Mouse (Mus musculus) limb, embryonic 11.5 days (tissue): ENCODE data around the gene Sfta2. TPM values are rescaled to one million over a fixed set of nuclear protein-coding genes. Genes with fewer than 3 reads are reported as not detected.

Source experiments
- ATAC-seq: fragments of 200-750 bp; cut with Nextera tagmentation; 2 replicates; pipeline ENCODE4 v1.8.0; 2017; ENCODE audit warnings: low read depth; ENCODE audit not compliant: insufficient number of reproducible peaks, low FRiP score, low TSS enrichment
- DNase-seq: peaks from one replicate; pipeline ENCODE4 v3.0.0-alpha.2; 2015; ENCODE audit warnings: low spot score
- H3K27ac ChIP-seq: fragments of 300-500 bp; sonication (generic); replicated peaks from 2 replicates; pipeline ENCODE4 v1.5.1; 2014; ENCODE audit warnings: low read depth, mild to moderate bottlenecking, low read length
- H3K27me3 ChIP-seq: fragments of 300-500 bp; sonication (generic); 2 replicates; pipeline ENCODE4 v1.6.1; 2014; ENCODE audit warnings: mild to moderate bottlenecking, low read length, mixed read lengths; ENCODE audit not compliant: control insufficient read depth, insufficient read depth
- H3K36me3 ChIP-seq: fragments of 300-500 bp; sonication (generic); 2 replicates; pipeline ENCODE4 v1.6.1; 2014; ENCODE audit warnings: mild to moderate bottlenecking, low read length, moderate library complexity, mixed read lengths; ENCODE audit not compliant: control insufficient read depth, insufficient read depth
- H3K4me1 ChIP-seq: fragments of 300-500 bp; sonication (generic); 2 replicates; pipeline ENCODE4 v1.6.1; 2014; ENCODE audit warnings: low read length, mixed read lengths; ENCODE audit not compliant: control insufficient read depth, insufficient read depth
- H3K4me2 ChIP-seq: fragments of 300-500 bp; sonication (generic); 2 replicates; pipeline ENCODE4 v1.6.1; 2014; ENCODE audit warnings: low read depth, mild to moderate bottlenecking, moderate library complexity; ENCODE audit not compliant: severe bottlenecking
- H3K4me3 ChIP-seq: fragments of 300-500 bp; sonication (generic); 2 replicates; pipeline ENCODE4 v1.5.1; 2014; ENCODE audit warnings: low read depth, low read length
- H3K9ac ChIP-seq: fragments of 300-500 bp; sonication (generic); 2 replicates; pipeline ENCODE4 v1.6.1; 2014; ENCODE audit warnings: mild to moderate bottlenecking, low read length
- H3K9me3 ChIP-seq: fragments of 300-500 bp; sonication (generic); 2 replicates; pipeline ENCODE4 v1.6.1; 2016; ENCODE audit warnings: low read length; ENCODE audit not compliant: control insufficient read depth
- WGBS: fragments of 180-500 bp; shearing (Covaris S2); extraction: QIAGEN DNeasy Blood & Tissue Kit; methylation state at CpG from one replicate; pipeline ENCODE4 v1.1.7; 2014; 5-methylcytosine and 5-hydroxymethylcytosine counted together
- polyA plus RNA-seq: library from polyadenylated mRNA; unstranded; fragments of >200 nt; fragmentation: Nextera tagmentation; extraction: Ambion mirVana; gene quantifications from 2 replicates; pipeline ENCODE4 v1.2.1, GENCODE M21; 2014

The Sfta2 gene
- polyA plus RNA-seq, 1 experiment from 2014 or later: not detected

- H3K4me2 ChIP-seq: no peak overlapping the region
- peaks cover 4% of the 10 kb centered on the region; the same call in 1 of the 2 replicates for H3K27me3 ChIP-seq
- H3K36me3 ChIP-seq: no peaks in the 10 kb centered on the region
- no peaks in the 10 kb centered on the region for H3K4me1 ChIP-seq
- no peak overlapping the region for H3K27ac ChIP-seq
- H3K9me3 ChIP-seq: no peaks in the 10 kb centered on the region
- H3K4me3 ChIP-seq: no peak overlapping the region
- H3K9ac ChIP-seq: no peak overlapping the region
- DNase-seq: no peak
- 72% methylated on average over 6 of the region's 6 CpGs for WGBS
- ATAC-seq: no peak
Measured at GRCm38 (mm10) chr17:35639352-35639751, 38.0 kb downstream of the Sfta2 start.

DNA sequence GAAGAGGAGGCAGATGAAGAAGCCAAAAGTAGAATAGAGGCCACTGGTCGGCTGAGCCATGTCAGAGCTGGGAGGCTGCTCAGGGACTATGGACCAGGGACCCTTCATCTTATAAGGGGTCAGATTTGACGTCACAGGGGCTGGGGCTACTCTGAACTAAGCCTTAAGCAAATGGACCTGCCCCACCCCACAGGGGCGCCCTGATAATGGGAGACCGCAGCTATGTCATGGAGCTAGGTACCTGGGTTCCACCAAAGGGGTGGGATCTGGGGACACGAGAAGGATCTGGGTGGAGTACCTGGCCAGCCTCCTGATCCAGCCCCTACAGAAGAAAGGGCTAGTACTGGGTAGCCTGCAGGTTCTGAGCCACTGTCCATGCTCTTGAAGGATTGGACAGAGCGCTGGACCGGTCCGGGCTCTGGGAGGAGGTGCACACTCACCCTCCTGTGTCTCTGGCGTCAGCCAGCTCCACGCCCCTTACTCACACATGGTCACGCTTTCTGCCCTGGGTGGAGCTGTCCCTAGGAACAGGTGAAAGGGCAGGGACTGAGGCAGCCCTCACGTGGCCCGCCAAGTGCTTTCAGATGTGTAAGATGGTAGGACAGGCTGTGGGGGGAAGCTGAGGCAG, 42.4 kb downstream of the Sfta2 start, which contains the start of gene Mucl3:
Mucl3 (minus strand) TSS at position 87 of the 628 bp plus-strand sequence.
- H3K36me3 ChIP-seq: no peaks in the 10 kb centered on the region
- H3K4me2 ChIP-seq: no peak within 1 kb of the TSS
- no peaks in the 10 kb centered on the region for H3K27me3 ChIP-seq
- no peaks in the 10 kb centered on the region for H3K9me3 ChIP-seq
- 73% methylated on average over 13 of the region's 13 CpGs for WGBS
- no peaks in the 10 kb centered on the region for H3K4me1 ChIP-seq
- H3K4me3 ChIP-seq: no peak within 1 kb of the TSS
- H3K9ac ChIP-seq: no peak within 1 kb of the TSS
- no peak within 1 kb of the TSS for H3K27ac ChIP-seq
- DNase-seq (no peak), ATAC-seq (no peak)

DNA sequence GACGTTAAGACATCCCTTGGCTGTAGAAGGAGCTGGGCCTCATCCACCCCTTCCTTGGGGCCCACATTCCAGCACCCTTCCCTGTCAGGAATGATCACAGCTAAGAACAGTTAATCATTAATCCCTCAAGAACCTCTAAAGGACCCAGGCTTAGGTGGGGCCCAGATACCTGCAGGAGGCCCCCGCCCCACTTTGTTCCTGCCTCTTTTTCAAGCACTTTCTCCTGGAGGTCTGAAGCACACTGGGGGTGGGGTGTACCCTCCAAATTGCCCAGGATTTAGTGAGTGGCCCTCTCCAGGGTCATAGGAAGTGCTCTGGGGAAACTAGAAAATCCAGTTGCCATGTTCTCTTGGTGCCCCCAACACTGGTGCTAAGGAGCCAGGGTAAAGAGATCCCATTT, 48.1 kb downstream of the Sfta2 start:
- DNase-seq (no peak), ATAC-seq (no peak)
- no peak overlapping the region for H3K9ac ChIP-seq
- no peak overlapping the region for H3K4me2 ChIP-seq
- no peaks in the 10 kb centered on the region for H3K4me1 ChIP-seq
- H3K27me3 ChIP-seq: no peaks in the 10 kb centered on the region
- no peak overlapping the region for H3K4me3 ChIP-seq
- WGBS: 64% methylated on average over 2 of the region's 2 CpGs
- H3K9me3 ChIP-seq: no peaks in the 10 kb centered on the region
- H3K36me3 ChIP-seq: no peaks in the 10 kb centered on the region
- no peak overlapping the region for H3K27ac ChIP-seq

DNA sequence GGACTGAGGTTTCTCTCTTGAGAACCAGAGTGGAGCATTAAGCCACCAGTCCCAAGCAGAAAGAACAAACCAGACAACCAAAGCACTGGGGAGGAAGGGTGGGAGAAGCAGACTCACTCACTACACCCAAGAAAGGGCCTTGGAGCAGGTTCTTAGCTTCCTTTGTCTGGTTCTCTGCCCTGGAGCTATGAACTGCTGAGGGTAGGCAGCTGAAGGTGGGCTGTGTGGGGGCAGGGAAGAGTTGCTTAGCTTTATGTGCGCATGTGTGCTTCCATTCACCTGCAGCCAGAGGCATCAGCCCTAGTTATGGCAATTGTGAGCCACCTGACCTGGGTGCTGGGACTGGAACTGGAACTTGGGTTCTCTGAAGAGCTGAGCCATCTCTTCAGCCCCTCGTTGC, 51.7 kb downstream of the Sfta2 start:
- H3K27me3 ChIP-seq: no peaks in the 10 kb centered on the region
- no peak for ATAC-seq
- no peak overlapping the region for H3K9ac ChIP-seq
- no peak overlapping the region for H3K27ac ChIP-seq
- H3K4me2 ChIP-seq: no peak overlapping the region
- H3K4me1 ChIP-seq: no peaks in the 10 kb centered on the region
- no peak for DNase-seq
- peaks cover 14% of the 10 kb centered on the region for H3K36me3 ChIP-seq
- 88% methylated on average over 2 of the region's 2 CpGs for WGBS
- no peak overlapping the region for H3K4me3 ChIP-seq
- no peaks in the 10 kb centered on the region for H3K9me3 ChIP-seq

DNA sequence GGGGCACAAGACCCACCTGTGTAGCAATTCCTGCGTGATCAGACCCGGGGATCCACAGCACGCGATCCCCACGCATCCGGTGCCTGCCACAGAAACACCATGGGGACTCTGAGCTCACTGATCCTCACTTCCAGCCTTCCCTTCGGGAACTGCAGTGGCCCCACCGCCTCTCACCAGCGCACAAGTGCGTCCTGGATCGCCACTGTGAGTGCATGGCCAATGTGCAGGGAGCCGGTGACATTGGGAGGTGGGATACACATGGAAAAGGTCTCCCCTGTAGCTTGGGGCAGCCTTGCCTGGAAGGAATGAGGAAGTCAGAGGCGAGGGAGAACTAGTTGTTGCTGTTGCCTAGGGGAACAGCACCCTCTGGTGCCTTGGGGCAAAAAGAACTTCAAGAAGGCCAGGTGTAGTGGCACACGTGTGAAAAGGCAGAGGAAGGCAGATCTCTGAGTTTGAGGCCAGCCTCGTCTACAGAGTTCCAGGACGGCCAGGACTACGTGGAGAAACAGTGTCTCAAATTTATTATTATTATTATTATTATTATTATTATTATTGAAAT, 64.7 kb downstream of the Sfta2 start:
- Histone ChIP-seq H3K36me3 (peaks cover 10% of the 10 kb centered on the region), H3K4me2 (peak overlapping the region; percentile 94; the same call in 1 of the 2 replicates), H3K9me3 (no peaks in the 10 kb centered on the region), H3K27me3 (no peaks in the 10 kb centered on the region), H3K27ac (no peak overlapping the region), H3K4me1 (peaks cover 6% of the 10 kb centered on the region; the same call in 1 of the 2 replicates), H3K4me3 (no peak overlapping the region), H3K9ac (no peak overlapping the region)
- 83% methylated on average over 17 of the region's 17 CpGs for WGBS
- DNase-seq: no peak
- ATAC-seq: no peak

DNA sequence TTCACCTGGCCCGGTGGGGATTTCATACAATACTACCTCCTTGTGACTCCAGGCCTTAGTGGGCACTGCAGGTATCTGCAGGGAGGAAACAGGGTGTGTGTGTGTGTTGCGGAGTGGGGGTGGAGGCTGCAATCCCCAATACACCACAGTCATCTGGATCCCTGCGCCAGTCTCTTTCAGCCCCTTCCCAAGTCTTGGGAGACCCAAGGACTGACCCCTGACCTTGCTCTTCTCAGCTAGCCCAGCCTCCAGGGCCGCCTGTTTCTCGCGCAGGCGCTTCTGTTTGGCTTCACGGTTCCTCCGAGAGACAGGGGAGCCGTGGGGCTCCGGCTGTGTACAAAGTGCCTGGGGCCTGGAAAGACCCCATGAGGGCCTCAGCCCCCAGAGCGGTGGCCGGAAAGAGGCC, 65.5 kb downstream of the Sfta2 start:
- 3% methylated on average over 13 of the region's 13 CpGs for WGBS
- Histone ChIP-seq H3K4me2 (peak overlapping the region; percentile 94), H3K9me3 (no peaks in the 10 kb centered on the region), H3K27ac (peak overlapping the region; percentile 53), H3K4me1 (peaks cover 6% of the 10 kb centered on the region; the same call in 1 of the 2 replicates), H3K27me3 (no peaks in the 10 kb centered on the region), H3K4me3 (peak overlapping the region; percentile 52), H3K36me3 (peaks cover 10% of the 10 kb centered on the region), H3K9ac (peak overlapping the region; percentile 66)
- DNase-seq: no peak
- peak; percentile 41 for ATAC-seq

GRCm38 (mm10) chr17:35667334-35668065, 66.2 kb downstream of the Sfta2 start, which contains the start of gene Vars2:
Gene Vars2 (minus strand): TSS chr17:35667592.
- no peaks in the 10 kb centered on the region for H3K9me3 ChIP-seq
- no peaks in the 10 kb centered on the region for H3K27me3 ChIP-seq
- H3K27ac ChIP-seq: peak within 1 kb of the TSS; percentile 53
- ATAC-seq (peak; percentile 84), DNase-seq (peak; percentile 97)
- peaks cover 6% of the 10 kb centered on the region; the same call in 1 of the 2 replicates for H3K4me1 ChIP-seq
- WGBS: under 1% methylated on average over 61 of the region's 61 CpGs
- peak within 1 kb of the TSS; percentile 52 for H3K4me3 ChIP-seq
- H3K9ac ChIP-seq: peak within 1 kb of the TSS; percentile 71
- peaks cover 10% of the 10 kb centered on the region for H3K36me3 ChIP-seq
- peak within 1 kb of the TSS; percentile 94 for H3K4me2 ChIP-seq

GRCm38 (mm10) chr17:35669731-35670130, 68.4 kb downstream of the Sfta2 start:
- DNase-seq: no peak
- Histone ChIP-seq H3K4me2 (no peak overlapping the region), H3K4me1 (peaks cover 8% of the 10 kb centered on the region), H3K9me3 (no peaks in the 10 kb centered on the region), H3K27ac (no peak overlapping the region), H3K27me3 (no peaks in the 10 kb centered on the region), H3K9ac (no peak overlapping the region), H3K4me3 (no peak overlapping the region), H3K36me3 (peaks cover 5% of the 10 kb centered on the region; the same call in 1 of the 2 replicates)
- no peak for ATAC-seq
- 94% methylated on average over 9 of the region's 9 CpGs for WGBS
